Mouse (Mus musculus): ENCODE data around the gene Pigz. TPM values are rescaled to one million over a fixed set of nuclear protein-coding genes. Genes with fewer than 3 reads are reported as not detected.
"Not testable (repeated sequence)": the region's sequence is repeated elsewhere in the genome, so short reads cannot be mapped to it uniquely, and the experiment has no call there.

The Pigz gene
- total RNA-seq, 2 experiments from 2014 or later: 19.4 to 23.3 TPM

GRCm38 (mm10) chr16:31931330-31931729 is 2.3 kb upstream of the Pigz start:
- DNase-seq (ENCODE audit: low spot score in 2 of 2): no peak

GRCm38 (mm10) chr16:31932255-31932654 is 1.4 kb upstream of the Pigz start:
- DNase-seq (ENCODE audit: low spot score in 2 of 2): peak in 1 of 2 experiments; percentile 58

GRCm38 (mm10) chr16:31932840-31933697 is 582 bp upstream of the Pigz start:
- DNase-seq (ENCODE audit: low spot score in 2 of 2): peak; percentile 87 to 92

GRCm38 (mm10) chr16:31934550-31935010 is 929 bp downstream of the Pigz start:
- DNase-seq (ENCODE audit: low spot score in 2 of 2): no peak

DNA sequence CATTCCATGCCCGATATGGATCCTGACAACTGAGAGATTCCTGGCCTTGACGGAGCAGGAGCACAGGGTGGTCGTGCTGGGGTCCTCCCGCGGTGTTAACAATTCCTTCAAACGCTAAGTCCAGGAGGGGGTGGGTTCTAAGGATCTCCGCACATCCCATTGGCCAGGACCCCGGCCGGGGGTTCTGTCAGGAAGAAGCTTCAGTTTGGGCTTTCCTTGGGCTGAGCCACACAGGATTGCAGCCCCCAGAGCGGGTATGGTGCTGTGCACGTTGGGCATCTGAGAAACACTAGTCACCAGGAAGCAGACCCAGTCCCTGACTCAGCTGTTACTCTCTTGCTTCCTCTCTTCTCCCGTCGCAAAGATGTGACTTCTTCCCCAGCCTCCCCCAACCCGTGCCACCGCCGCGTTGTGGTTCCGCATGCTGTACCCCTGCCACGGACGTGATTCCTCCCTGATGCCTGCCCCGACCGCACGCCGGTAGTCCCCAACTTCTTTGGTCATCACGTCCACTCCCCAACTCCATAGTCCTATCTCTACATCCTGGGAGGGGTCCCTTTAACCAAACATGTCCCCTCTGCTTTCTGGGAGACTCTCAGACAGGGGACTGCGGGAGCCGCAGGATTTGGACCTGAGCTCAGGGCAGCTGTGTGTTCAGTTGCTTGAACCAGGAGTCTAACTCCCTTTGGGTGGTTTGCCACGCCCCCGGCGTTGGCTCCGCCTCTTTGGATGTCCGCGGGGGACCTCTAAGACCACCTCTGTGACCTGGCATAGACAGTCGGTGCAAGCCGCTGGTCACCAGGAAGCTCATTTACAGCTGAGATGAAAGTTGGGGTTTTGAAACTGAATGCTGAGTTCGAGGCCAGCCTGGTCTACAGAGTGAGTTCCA is 1.7 kb downstream of the Pigz start:
- DNase-seq (ENCODE audit: low spot score in 2 of 2): peak in 1 of 2 experiments; percentile 39

- no peak for DNase-seq (ENCODE audit: low spot score in 2 of 2)
Measured at GRCm38 (mm10) chr16:31936568-31936967, 2.9 kb downstream of the Pigz start.

DNA sequence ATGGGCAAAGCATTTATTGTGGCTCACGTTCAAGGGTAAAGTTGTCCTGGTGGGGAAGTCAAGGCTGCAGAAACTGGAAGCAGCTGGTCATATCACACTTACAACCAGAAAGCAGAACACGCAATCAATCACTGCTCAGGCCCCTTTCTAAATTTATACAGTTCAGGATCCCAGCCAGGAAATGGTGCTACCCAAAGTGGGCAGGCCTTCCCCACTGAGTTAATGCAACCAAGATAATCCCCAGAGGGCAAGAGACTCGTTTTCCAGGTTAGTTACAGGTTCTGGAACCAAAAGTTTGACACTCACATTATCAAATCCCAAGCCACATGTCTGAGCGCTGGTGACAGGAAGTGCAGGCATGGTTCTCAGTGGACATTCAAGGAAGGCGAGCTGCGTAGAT is 5.2 kb downstream of the Pigz start:
- DNase-seq (ENCODE audit: low spot score in 2 of 2): no peak

- no peak for DNase-seq (ENCODE audit: low spot score in 2 of 2)
Measured at GRCm38 (mm10) chr16:31940586-31940985, 6.9 kb downstream of the Pigz start.

- peak; percentile 72 to 90 for DNase-seq (ENCODE audit: low spot score in 2 of 2)
Measured at GRCm38 (mm10) chr16:31943980-31944379, 10.3 kb downstream of the Pigz start.

DNA sequence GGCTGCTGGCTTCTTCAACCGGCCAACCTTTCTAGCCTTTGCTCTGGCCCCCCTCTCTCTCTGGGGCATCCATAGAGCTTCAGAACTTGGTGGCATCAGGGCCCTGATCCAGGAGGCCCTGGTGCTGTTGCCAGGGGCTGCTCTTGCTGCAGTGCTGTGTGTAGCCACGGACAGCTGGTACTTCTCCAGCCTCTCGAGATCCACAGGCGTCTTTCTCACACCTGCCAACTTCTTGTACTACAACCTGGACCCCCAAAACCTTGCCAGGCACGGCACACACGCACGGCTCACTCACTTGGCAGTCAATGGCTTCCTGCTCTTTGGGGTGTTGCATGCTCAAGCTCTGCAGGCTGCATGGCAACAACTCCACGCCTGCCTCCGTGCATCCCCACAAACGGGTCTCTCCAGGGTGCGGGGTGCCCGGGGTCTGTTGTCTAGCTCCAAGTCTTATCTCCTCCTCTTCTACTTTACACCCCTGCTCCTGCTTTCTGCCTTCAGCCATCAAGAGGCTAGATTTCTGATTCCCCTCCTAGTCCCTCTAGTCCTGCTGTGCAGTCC is 11.1 kb downstream of the Pigz start:
- DNase-seq (ENCODE audit: low spot score in 2 of 2): no peak

- DNase-seq (ENCODE audit: low spot score in 2 of 2): no peak
Measured at GRCm38 (mm10) chr16:31945372-31945771, 11.7 kb downstream of the Pigz start.

GRCm38 (mm10) chr16:31945986-31946385 is 12.3 kb downstream of the Pigz start:
- not testable (repeated sequence) for DNase-seq (ENCODE audit: low spot score in 2 of 2)

DNA sequence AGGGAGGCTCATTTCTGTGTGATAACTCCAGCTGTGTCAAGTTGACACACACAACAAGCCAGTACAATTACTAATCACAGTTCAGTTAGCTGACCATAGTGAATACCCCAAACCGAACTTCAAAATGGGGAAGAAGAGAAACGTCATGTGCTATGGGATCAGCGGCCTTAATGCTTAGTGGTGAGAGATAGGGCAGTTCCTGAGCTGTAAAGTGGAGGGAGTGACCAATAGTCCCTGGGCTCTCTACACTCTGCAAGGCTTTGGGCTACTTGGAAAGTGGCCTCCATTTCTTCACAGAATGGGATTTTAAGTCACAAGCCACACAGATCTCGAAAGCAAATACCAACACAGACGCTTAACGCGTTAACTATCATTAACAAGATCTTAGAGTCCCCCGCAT is 13.7 kb downstream of the Pigz start:
- DNase-seq (ENCODE audit: low spot score in 2 of 2): no peak

DNA sequence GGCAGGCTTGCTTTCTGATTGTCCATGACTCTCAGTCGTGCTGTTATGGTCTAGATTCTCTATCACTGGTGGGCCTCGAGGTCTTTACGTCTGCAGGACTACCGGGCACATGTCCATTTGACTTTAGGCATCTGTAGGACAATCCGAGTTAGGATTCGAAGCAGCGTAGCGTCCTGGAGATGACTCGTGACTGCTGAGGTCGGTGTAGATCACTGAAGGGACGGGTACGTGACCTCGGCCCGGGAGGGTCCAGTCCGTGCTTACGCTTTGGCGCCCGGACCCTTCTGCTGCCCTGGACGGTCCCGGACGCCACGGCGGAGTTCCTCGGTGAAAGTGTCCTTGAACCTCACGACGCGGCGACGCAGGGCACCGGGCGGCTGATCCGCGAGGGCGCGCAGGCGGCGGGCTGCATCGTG is 14.3 kb downstream of the Pigz start:
- peak in 1 of 2 experiments; percentile 51 for DNase-seq (ENCODE audit: low spot score in 2 of 2)

GRCm38 (mm10) chr16:31948345-31948774 is 14.7 kb downstream of the Pigz start, which contains the start of the genes 0610012G03Rik and Ncbp2:
Gene 0610012G03Rik, minus strand, starts transcription at chr16:31948494.
Gene Ncbp2, plus strand, starts transcription at chr16:31948513.
- peak; percentile 94 to 97 for DNase-seq (ENCODE audit: low spot score in 2 of 2)

DNA sequence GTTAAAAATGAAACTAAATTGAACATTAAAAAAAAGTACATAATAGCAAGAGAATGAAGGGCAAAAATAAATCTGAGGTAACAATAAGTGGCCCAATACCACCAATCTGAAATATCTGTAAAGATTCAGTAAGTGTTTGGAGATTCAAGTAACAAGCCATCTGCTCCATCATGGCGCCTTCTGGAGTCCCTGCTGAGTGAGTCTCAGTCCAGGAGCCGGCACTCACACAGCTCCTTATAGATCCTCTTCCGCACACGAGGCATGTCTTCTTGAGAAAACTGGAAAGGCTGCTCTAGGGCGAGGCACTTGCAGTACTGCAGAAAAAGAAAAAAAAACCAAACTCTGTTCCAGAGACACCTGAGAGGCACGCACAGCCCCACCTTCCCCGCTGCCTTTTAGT is 29.6 kb downstream of the Pigz start:
- peak in 1 of 2 experiments; percentile 67 for DNase-seq (ENCODE audit: low spot score in 2 of 2)

- no peak for DNase-seq (ENCODE audit: low spot score in 2 of 2)
Measured at GRCm38 (mm10) chr16:31975258-31975657, 41.6 kb downstream of the Pigz start.

DNA sequence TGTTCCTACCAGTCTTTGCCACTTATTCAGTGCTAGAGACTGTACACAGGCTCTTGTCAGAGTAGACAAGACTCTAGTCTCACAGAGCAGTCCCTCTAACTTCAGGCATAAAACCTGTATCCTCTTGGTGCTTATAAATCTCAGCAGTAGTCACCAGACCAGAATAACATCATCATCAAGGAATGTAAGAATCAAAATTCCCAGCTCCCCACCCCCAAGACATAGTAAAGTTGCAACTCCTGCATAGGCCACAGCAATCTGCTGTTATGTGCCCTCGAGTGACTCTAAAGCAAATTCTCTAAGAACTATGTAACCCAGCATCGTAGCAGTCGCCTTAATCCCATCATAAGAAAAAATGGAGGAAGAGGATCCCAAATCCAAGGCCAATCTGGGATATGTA is 45.9 kb downstream of the Pigz start:
- no peak for DNase-seq (ENCODE audit: low spot score in 2 of 2)

DNA sequence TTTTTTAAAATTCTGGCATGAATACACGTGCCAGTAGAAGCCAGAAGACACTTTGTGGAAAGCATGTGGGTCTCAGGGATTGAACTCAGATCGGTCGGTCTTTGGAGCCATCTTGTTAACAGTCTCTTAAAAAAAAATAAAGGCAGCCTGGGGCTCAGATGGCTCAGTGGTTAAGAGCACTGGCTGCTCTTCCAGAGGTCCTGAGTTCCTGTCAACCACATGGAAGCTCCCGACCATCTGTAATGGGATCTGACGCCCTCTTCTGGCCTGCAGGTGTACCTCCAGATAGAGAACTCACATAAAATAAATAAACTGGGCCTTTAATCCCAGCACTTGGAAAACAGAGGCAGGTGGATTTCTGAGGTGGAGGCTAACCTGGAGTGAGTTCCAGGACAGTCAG is 47.3 kb downstream of the Pigz start:
- no peak for DNase-seq (ENCODE audit: low spot score in 2 of 2)

DNA sequence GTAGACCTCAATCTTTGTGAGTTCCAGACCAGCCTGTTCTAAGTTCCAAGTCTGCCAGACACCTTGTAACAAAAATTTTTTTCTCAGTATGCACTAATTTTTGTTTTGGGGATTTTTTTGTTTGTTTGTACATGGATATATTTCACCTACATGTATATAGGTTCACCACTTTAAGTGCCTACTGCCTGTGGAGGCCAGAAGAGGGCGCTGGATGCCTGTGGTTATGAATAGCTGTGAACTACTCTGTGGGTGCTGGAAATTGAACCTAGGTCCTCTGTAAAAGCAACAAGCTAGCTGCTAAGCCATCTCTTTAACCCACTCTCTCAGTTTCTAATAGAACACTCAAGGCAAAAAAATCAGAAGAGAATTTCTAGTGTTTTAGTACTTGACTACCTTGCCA is 58.4 kb downstream of the Pigz start:
- DNase-seq (ENCODE audit: low spot score in 2 of 2): no peak

- DNase-seq (ENCODE audit: low spot score in 2 of 2): no peak
Measured at GRCm38 (mm10) chr16:31993195-31993594, 59.5 kb downstream of the Pigz start.

Data from layer of hippocampus, adult 18-20 months (tissue).